ENCODE assay signal across 9 mouse cellular contexts in the genomic region with DNA sequence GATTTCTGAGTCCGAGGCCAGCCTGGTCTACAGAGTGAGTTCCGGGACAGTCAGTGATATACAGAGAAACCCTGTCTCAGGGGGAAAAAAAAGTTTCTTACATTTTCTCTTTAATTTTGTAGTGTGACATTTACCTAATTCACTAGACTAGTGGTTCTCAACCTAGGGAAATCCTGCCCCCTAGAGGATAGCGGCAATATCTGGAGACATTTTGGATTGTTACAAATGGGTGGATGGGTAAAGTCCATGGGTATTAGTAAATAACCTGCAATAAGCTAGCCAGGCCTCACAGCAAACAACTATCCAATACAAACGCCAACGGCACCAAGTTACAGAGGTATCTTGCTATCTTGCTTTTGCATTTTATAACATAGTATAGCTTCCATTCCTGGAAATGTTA. TPM values are rescaled to one million over a fixed set of nuclear protein-coding genes. Genes with fewer than 3 reads are reported as not detected.
A peak's percentile ranks its signal among the peaks of the same experiment; 100 is the strongest.
DNase-seq lines count a peak whose midpoint lies in the region; ATAC-seq and TF ChIP-seq lines count a peak whose summit lies in the region.
"Had no signal": no experiment of that assay in that cellular context is flagged by ENCODE, and none has a peak within 500 bp of the region (broad histone marks: within the 10 kb centered on the region; RNA-seq: fewer than 3 reads in every experiment).

No protein-coding gene starts in this region.

- H3K27me3 ChIP-seq in hindbrain, embryonic 14.5 days (ENCODE audit: control insufficient read depth, insufficient read depth, low read length) = no peaks in the 10 kb centered on the region
- H3K27me3 ChIP-seq in hindbrain, embryonic 16.5 days (replicated peaks; ENCODE audit: control insufficient read depth, insufficient read depth, low read length) = no peaks in the 10 kb centered on the region
- H3K27me3 ChIP-seq: embryonic facial prominence, embryonic 13.5 days had no signal

- H3K9me3 ChIP-seq in hindbrain, embryonic 14.5 days (ENCODE audit: control insufficient read depth, low read length) = no peaks in the 10 kb centered on the region
- no peaks in the 10 kb centered on the region for H3K9me3 ChIP-seq in hindbrain, embryonic 16.5 days (ENCODE audit: control insufficient read depth, low read length)
- H3K9me3 ChIP-seq: embryonic facial prominence, embryonic 13.5 days had no signal

- H3K4me1 ChIP-seq in hindbrain, embryonic 14.5 days (replicated peaks; ENCODE audit: control insufficient read depth, insufficient read depth, low read length) = no peaks in the 10 kb centered on the region
- no peaks in the 10 kb centered on the region for H3K4me1 ChIP-seq in hindbrain, embryonic 16.5 days (ENCODE audit: control insufficient read depth, insufficient read depth, low read depth, low read length)
- no peaks in the 10 kb centered on the region for H3K4me1 ChIP-seq in cortical plate, adult 2 months (ENCODE audit: control insufficient read depth, insufficient read depth, low read length)
- H3K4me1 ChIP-seq: embryonic facial prominence, embryonic 13.5 days had no signal

- DNase-seq in hindbrain, embryonic 14.5 days (ENCODE audit: low spot score) = peak; percentile 52
- peak; percentile 73 to 79 for DNase-seq in B cell, adult 2 months
- DNase-seq in MN1 (ENCODE audit: low spot score) = peak; percentile 65
- peak; percentile 56 for DNase-seq in kidney, postnatal 14 days
- no peak for DNase-seq in ovary, adult 18-20 months (ENCODE audit: low spot score)

- H3K9ac ChIP-seq in hindbrain, embryonic 14.5 days = no peak overlapping the region
- no peak overlapping the region for H3K9ac ChIP-seq in hindbrain, embryonic 16.5 days (ENCODE audit: low read depth, low read length)
- H3K9ac ChIP-seq: embryonic facial prominence, embryonic 13.5 days had no signal

- H3K36me3 ChIP-seq in hindbrain, embryonic 14.5 days (replicated peaks; ENCODE audit: control insufficient read depth, insufficient read depth) = peaks cover 23% of the 10 kb centered on the region; the same call in 1 of the 2 replicates
- peaks cover 5% of the 10 kb centered on the region; the same call in 1 of the 2 replicates for H3K36me3 ChIP-seq in hindbrain, embryonic 16.5 days (ENCODE audit: control insufficient read depth, insufficient read depth, low read length)

- ATAC-seq in hindbrain, embryonic 14.5 days (ENCODE audit: low FRiP score) = no peak
- ATAC-seq in hindbrain, embryonic 16.5 days = no peak
- peak; percentile 62; the same call in 1 of the 2 replicates for ATAC-seq in monocyte, adult 5-6 weeks (replicated peaks; ENCODE audit: insufficient number of reproducible peaks, low FRiP score, low TSS enrichment, poor library complexity, severe bottlenecking)

- no peak overlapping the region for H3K4me3 ChIP-seq in hindbrain, embryonic 14.5 days (replicated peaks; ENCODE audit: low read length)
- no peak overlapping the region for H3K4me3 ChIP-seq in hindbrain, embryonic 16.5 days (ENCODE audit: low read length)
- no peak overlapping the region for H3K4me3 ChIP-seq in cortical plate, adult 2 months (ENCODE audit: insufficient read depth, low read length)
- H3K4me3 ChIP-seq: embryonic facial prominence, embryonic 13.5 days had no signal

- H3K4me2 ChIP-seq in hindbrain, embryonic 14.5 days (replicated peaks) = no peak overlapping the region
- H3K4me2 ChIP-seq in hindbrain, embryonic 16.5 days (ENCODE audit: low read length) = no peak overlapping the region
- H3K4me2 ChIP-seq: embryonic facial prominence, embryonic 13.5 days had no signal

- TF ChIP-seq CTCF in cortical plate, adult 2 months (IDR thresholded peaks at IDR 0.05; ENCODE audit: extremely low read depth, insufficient read depth, low read length) = peak; percentile 40; the same call in 1 of the 2 replicates

- no peak overlapping the region for H3K27ac ChIP-seq in hindbrain, embryonic 14.5 days
- H3K27ac ChIP-seq in hindbrain, embryonic 16.5 days (ENCODE audit: low read depth, low read length) = no peak overlapping the region
- H3K27ac ChIP-seq in cortical plate, adult 2 months (ENCODE audit: insufficient read depth, low read length) = no peak overlapping the region
- H3K27ac ChIP-seq: embryonic facial prominence, embryonic 13.5 days had no signal

- WGBS in hindbrain, embryonic 14.5 days = 80% methylated on average over 5 of the region's 5 CpGs
- WGBS in hindbrain, embryonic 16.5 days = 81% methylated on average over 5 of the region's 5 CpGs

- no peak for TF ChIP-seq POLR2A in cortical plate, adult 2 months (IDR thresholded peaks at IDR 0.05; ENCODE audit: extremely low read depth, insufficient read depth, low read length)

RNA-seq across cellular contexts. Expression of gene Sos2, which starts 15.1 kb away (rescaled TPM):
- polyA plus RNA-seq in hindbrain, embryonic 14.5 days (2014; fragmentation: Nextera tagmentation; extraction: Ambion mirVana) = 14.5 and 15.6 TPM in 2 replicates
- polyA plus RNA-seq in hindbrain, embryonic 16.5 days (2015; fragmentation: Nextera tagmentation; extraction: Ambion mirVana) = 11.1 and 11.3 TPM in 2 replicates
- 32.1 and 35.0 TPM in 2 replicates for polyA plus RNA-seq in cortical plate, adult 2 months (2012; rRNA removed)
- total RNA-seq in monocyte, adult 5-6 weeks (2017) = 43.3 to 91.0 TPM (median 60.5 TPM) in 3 replicates

RNA-seq across cellular contexts. Expression of gene L2hgdh, which starts 27.9 kb away (rescaled TPM):
- polyA plus RNA-seq in hindbrain, embryonic 14.5 days (2014; fragmentation: Nextera tagmentation; extraction: Ambion mirVana) = 11.1 and 13.6 TPM in 2 replicates
- 14.4 and 15.3 TPM in 2 replicates for polyA plus RNA-seq in hindbrain, embryonic 16.5 days (2015; fragmentation: Nextera tagmentation; extraction: Ambion mirVana)
- 11.8 and 12.3 TPM in 2 replicates for polyA plus RNA-seq in cortical plate, adult 2 months (2012; rRNA removed)
- total RNA-seq in monocyte, adult 5-6 weeks (2017) = 0.38 to 1.8 TPM in 2 of 3 replicates, not detected in the other

RNA-seq across cellular contexts. Expression of gene Atp5s, which starts 28.0 kb away (rescaled TPM):
- polyA plus RNA-seq in hindbrain, embryonic 14.5 days (2014; fragmentation: Nextera tagmentation; extraction: Ambion mirVana) = 38.9 and 39.1 TPM in 2 replicates
- polyA plus RNA-seq in hindbrain, embryonic 16.5 days (2015; fragmentation: Nextera tagmentation; extraction: Ambion mirVana) = 38.9 and 42.6 TPM in 2 replicates
- polyA plus RNA-seq in cortical plate, adult 2 months (2012; rRNA removed) = 30.2 and 34.9 TPM in 2 replicates
- total RNA-seq in monocyte, adult 5-6 weeks (2017) = 1.1 to 11.9 TPM (median 5.0 TPM) in 3 replicates
